Mouse (Mus musculus) gonadal fat pad, adult 2 months (tissue): ENCODE data around the gene Zbtb22. TPM values are rescaled to one million over a fixed set of nuclear protein-coding genes. Genes with fewer than 3 reads are reported as not detected.
A peak's percentile ranks its signal among the peaks of the same experiment; 100 is the strongest.
"Not testable (repeated sequence)": the region's sequence is repeated elsewhere in the genome, so short reads cannot be mapped to it uniquely, and the experiment has no call there.

Source experiments
- DNase-seq: peaks from one replicate; pipeline ENCODE4 v3.0.0-alpha.2; 2012; ENCODE audit warnings: low read depth
- polyA plus RNA-seq: library from polyadenylated mRNA; depleted of rRNA; stranded (reverse); fragments of >200 nt; gene quantifications from 2 replicates; pipeline ENCODE4 v1.2.3, GENCODE M21; 2012; rRNA removed

Gene Zbtb22
- 46.7 and 60.7 TPM in 2 replicates for polyA plus RNA-seq

DNA sequence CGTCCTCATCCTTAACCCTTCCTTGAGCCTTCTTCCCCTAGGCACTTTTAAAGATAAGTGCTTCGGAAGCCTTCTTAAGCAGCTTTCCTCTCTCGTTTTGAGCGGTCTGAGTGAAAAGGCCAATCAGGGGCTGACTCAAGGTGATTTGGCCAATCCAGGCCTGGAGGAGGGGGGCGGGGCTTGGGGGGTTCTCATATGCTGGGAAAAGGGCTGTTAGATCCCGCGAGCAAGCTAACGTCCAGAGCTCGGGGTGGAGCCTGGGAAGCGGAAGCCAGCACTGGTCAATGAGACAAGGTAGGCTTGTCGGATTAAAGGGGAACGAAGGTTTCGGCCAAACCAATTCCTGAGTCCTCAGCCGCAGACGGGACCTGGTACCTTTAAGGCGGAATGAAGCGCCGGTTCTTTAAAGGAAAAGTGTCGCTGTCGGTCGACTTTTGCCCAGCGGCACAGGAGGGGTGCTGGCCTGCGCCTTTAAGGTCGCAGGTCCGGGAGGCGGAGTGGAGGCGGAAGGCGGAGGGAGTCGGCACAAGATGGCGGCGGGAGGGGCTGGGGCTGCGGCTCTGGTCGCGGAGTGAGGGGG lies at the start of gene Zbtb22, which contains the start of gene Tapbp:
Zbtb22 (plus strand) TSS at position 234 of the 580 bp plus-strand sequence.
Tapbp (plus strand) TSS at position 229 of the 580 bp plus-strand sequence.
- peak; percentile 91 for DNase-seq

DNA sequence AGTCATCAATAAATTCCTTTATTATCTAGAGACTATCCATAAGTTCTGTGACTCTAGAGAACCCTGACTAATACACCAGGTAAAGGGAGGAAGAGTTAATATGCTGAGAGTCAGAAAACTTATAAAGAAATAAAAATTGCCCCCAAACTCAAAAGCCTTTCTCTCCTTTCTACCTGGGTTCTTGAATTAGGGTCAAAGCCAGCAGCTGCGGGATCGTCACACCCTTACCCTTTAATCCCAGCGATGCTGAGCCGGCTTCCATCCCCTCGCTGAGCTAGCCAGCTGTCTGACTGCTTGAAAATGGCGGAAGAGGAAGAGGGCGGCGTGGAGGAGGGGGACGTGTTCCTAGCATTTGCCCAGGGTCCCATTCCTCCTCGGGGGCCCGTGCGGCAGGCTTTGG lies 42.2 kb upstream of the Zbtb22 start, which contains the start of gene Gm7029:
Gm7029 (plus strand) TSS at position 301 of the 400 bp plus-strand sequence.
- DNase-seq = not testable (repeated sequence)

DNA sequence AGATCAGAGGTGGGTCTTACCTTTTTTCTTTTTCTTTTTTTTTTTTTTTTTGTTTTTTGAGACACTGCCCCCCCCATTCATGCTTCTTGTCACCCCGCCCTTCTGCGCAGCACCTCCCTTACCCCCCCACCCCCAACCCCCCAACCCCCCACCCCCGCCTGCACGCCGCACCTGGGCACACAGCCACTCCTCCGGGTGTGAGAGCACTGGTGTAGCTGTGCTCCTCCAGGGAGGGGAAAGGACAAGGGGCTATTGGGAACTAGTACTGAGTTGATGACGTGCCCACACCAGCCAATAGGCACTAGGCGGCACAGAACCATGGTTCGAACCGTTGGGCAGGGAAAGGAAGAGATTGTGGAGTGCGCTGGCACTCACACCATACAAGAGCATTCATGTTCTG lies 41.3 kb upstream of the Zbtb22 start:
- no peak for DNase-seq

DNA sequence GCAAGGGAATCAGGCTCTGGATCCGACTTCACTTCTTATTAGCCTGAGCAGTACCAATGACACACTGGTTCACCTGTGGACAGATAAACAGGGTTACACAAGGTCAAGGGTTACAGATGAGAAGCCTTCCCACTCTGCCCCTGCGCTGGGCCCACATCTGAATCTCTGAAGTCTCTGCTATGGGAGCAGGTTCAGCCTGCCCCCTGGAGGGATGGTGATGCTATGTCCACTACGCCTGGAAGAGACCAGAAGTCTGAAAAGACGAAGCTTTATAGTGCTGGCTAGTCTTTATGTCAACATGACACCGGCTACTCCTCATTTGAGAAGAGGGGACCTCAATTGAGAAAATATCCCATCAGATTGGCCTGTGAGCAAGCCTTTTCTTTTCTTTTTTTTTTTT lies 39.9 kb upstream of the Zbtb22 start:
- not testable (repeated sequence) for DNase-seq

DNA sequence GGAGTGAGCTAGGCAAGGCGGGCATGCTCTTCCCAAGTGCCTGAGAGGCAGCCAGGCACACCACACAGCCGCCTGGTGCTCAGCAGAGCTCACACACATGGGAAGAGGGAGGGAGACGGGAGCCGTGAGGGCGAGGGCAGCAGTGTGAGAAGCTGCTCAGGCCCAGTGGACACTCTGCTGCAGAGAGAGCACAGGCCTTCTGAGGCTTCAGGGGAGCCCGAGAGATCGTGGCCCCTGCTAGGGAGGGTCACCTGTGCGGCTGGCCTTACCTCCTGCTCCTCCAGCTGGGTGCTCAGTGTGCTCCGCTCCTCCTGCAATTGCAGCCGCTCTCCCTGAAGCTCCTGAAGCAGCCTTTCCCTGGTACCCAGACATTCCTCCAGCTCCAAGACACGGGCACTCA lies 31.4 kb upstream of the Zbtb22 start:
- not testable (repeated sequence) for DNase-seq

- DNase-seq = not testable (repeated sequence)
Observed at GRCm38 (mm10) chr17:33887802-33888201, 27.9 kb upstream of the Zbtb22 start.

GRCm38 (mm10) chr17:33888230-33888629 lies 27.5 kb upstream of the Zbtb22 start:
- not testable (repeated sequence) for DNase-seq

GRCm38 (mm10) chr17:33889941-33890532 lies 25.7 kb upstream of the Zbtb22 start:
- DNase-seq = not testable (repeated sequence)

GRCm38 (mm10) chr17:33890533-33891059 lies 25.1 kb upstream of the Zbtb22 start, which contains the start of gene Kifc1:
Kifc1 (minus strand) TSS chr17:33890661.
- DNase-seq = peak; percentile 88

GRCm38 (mm10) chr17:33891357-33891756 lies 24.3 kb upstream of the Zbtb22 start:
- DNase-seq = no peak

DNA sequence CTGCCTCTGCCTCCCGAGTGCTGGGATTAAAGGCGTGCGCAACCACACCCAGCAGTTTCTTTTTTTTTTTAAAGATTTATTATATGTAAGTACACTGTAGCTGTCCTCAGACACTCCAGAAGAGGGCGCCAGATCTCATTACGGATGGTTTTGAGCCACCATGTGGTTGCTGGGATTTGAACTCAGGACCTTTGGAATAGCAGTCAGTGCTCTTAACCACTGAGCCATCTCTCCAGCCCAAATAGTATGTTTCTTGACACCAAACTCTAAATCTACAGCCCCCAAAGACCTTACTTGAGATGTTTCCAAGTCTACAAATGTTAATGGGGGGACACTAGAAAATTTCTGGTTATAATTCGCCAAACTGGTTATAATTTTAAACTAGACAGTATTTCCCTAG lies 23.8 kb upstream of the Zbtb22 start:
- not testable (repeated sequence) for DNase-seq

- no peak for DNase-seq
Observed at GRCm38 (mm10) chr17:33892429-33892828, 23.3 kb upstream of the Zbtb22 start.

- DNase-seq = not testable (repeated sequence)
Observed at GRCm38 (mm10) chr17:33893011-33893410, 22.7 kb upstream of the Zbtb22 start.

DNA sequence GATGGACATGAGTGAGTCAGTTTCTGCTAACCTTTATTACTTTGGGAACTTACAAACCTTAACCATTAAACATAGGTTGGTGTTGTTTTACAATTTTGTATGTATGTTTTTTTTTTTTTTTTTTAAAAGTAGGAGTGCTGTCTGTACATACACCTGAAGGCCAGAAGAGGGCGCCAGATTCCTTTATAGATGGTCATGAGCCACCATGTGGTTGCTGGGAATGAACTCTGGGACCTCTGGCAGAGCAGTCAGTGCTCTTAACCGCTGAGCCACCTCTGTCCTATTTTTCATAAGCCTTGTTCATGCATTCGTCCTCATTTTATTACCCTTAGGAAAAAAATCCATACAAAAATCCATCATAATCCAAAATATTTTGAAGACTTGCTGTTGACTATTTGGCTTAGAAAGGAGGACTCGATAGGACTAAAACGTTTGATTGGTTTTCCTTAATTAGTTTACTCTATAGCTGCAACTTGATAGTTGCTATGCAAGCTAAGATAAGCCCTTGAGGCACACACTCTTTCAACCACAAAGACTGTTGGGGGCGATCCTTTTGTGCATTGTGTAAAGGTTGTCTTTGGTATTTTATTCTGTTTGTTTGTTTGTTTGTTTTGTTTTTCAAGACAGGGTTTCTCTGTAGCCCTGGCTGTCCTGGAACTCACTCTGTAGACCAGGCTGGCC lies 18.4 kb upstream of the Zbtb22 start:
- no peak for DNase-seq

DNA sequence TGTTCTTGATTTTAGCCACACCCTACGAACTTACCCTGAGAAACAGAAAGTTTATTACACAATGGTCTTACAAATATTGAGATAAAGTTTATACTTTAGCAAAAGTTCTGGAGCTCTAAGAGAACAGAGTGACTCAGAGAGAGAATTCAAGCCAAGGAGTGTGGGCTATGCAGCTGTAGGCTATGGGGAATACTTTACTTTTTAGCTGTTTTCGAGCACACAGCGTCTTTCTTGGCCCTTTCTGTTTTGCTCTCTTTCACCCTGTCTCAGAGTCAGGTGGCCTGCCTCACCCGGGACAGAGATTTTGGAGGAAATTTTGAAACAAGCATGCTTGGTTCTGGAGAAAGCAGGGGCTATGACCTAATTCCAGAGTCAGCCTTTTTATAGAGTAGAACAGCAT lies 17.5 kb upstream of the Zbtb22 start:
- not testable (repeated sequence) for DNase-seq

GRCm38 (mm10) chr17:33899642-33900041 lies 16.1 kb upstream of the Zbtb22 start:
- DNase-seq = no peak

DNA sequence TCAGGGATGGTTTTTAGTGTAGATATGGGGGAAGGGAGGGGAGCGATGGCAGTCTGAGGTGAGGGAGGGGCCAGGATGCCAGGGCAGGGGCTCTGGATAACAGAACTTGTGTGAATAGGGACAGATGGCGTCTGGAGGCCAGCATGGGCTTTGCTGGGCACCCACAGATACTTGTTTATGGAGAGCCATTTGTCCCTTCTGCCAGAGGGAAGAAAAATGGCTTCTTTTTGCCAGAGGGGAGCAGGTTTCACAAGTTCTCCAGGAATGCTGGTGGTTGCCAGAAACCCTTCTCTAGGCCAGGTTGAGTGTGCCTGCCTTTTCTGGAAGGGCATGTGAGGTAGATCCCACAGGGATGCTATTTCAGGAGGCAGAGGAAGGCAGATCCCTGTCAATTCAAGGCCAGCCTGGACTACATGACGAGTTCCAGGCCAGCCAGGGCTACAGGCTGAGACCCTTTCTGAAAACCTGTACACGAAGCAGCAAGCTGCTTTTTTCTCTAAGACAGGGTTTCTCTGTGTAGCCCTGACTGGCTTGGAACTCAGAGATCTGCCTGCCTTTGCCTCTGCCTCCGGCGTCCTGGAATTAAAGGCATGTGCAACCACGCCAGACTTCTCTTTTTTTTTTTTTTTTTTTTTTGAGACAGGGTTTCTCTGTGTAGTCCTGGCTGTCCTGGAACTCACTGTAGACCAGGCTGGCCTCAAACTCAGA lies 15.3 kb upstream of the Zbtb22 start:
- no peak for DNase-seq

GRCm38 (mm10) chr17:33900989-33901314 lies 14.8 kb upstream of the Zbtb22 start:
- DNase-seq = no peak

- DNase-seq = no peak
Observed at GRCm38 (mm10) chr17:33901653-33902052, 14.1 kb upstream of the Zbtb22 start.

DNA sequence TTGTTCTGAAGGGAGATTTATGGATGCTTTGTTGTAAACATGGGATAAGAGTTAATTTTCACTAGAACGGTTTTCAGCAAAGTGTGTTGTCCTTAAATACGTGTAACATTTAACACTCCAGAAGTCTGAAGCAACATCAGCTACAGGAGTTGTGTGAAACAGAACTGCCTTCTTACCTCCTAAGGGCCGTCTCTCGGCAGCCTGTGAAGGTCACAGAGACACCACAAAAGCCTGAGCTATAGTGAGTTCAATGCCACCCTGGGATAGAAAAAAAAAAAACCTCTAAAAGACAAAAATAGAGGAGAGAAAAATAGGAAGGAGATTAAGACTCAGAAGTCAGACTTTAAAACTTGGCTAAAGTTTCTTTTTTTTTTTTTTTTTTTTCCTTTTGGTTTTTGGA lies 13.6 kb upstream of the Zbtb22 start:
- no peak for DNase-seq

DNA sequence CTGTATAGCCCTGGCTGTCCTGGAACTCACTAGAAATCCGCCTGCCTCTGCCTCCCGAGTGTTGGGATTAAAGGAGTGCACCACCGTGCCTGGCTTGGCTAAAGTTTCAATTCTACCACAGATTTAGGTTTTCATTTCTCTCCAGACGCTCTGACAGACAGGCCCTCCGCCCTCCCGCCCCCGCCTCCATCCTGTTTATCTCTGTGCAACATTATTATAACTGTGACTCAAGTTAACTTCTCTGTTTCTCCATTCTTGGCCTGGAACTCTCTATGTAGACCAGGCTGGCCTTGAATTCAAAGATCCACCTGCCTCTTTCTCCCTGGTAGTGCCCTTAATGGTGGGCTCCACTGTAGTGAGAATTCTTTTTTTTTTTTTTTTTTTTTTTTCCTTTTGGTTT lies 13.2 kb upstream of the Zbtb22 start:
- DNase-seq = no peak
